Mouse (Mus musculus) hindbrain, embryonic 11.5 days (tissue): ENCODE data around the gene Ccdc43. TPM values are rescaled to one million over a fixed set of nuclear protein-coding genes. Genes with fewer than 3 reads are reported as not detected.
"Not testable (repeated sequence)": the region's sequence is repeated elsewhere in the genome, so short reads cannot be mapped to it uniquely, and the experiment has no call there.

Experiments used
- ATAC-seq: fragments of 200-750 bp; cut with Nextera tagmentation; 2 replicates; pipeline ENCODE4 v1.8.0; 2017; ENCODE audit warnings: mild to moderate bottlenecking, moderate TSS enrichment, moderate library complexity; ENCODE audit not compliant: low FRiP score
- DNase-seq: peaks from one replicate; pipeline ENCODE4 v3.0.0-alpha.2; 2015; ENCODE audit warnings: low spot score
- H3K27ac ChIP-seq: fragments of 300-500 bp; sonication (generic); 2 replicates; pipeline ENCODE4 v1.5.1; 2014; ENCODE audit warnings: mild to moderate bottlenecking, low read depth, low read length
- H3K27me3 ChIP-seq: fragments of 300-500 bp; sonication (generic); 2 replicates; pipeline ENCODE4 v1.6.1; 2014; ENCODE audit warnings: mild to moderate bottlenecking, low read length, moderate library complexity, mixed read lengths; ENCODE audit not compliant: control insufficient read depth, insufficient read depth
- H3K36me3 ChIP-seq: fragments of 300-500 bp; sonication (generic); 2 replicates; pipeline ENCODE4 v1.6.1; 2014; ENCODE audit warnings: mild to moderate bottlenecking, low read length, moderate library complexity, mixed read lengths; ENCODE audit not compliant: control insufficient read depth, insufficient read depth
- H3K4me1 ChIP-seq: fragments of 300-500 bp; sonication (generic); replicated peaks from 2 replicates; pipeline ENCODE4 v1.6.1; 2014; ENCODE audit warnings: low read length, mixed read lengths; ENCODE audit not compliant: control insufficient read depth, insufficient read depth
- H3K4me2 ChIP-seq: fragments of 300-500 bp; sonication (generic); replicated peaks from 2 replicates; pipeline ENCODE4 v1.6.1; 2014; ENCODE audit warnings: mild to moderate bottlenecking, low read depth, low read length
- H3K4me3 ChIP-seq: fragments of 300-500 bp; sonication (generic); 2 replicates; pipeline ENCODE4 v1.5.1; 2014; ENCODE audit warnings: low read depth, low read length
- H3K9ac ChIP-seq: fragments of 300-500 bp; sonication (generic); 2 replicates; pipeline ENCODE4 v1.6.1; 2014; ENCODE audit warnings: low read depth, low read length
- H3K9me3 ChIP-seq: fragments of 300-500 bp; sonication (generic); 2 replicates; pipeline ENCODE4 v1.6.1; 2016; ENCODE audit warnings: low read length; ENCODE audit not compliant: control insufficient read depth
- WGBS: fragments of 180-500 bp; shearing (Covaris S2); extraction: QIAGEN DNeasy Blood & Tissue Kit; methylation state at CpG from one replicate; pipeline ENCODE4 v1.1.7; 2014; 5-methylcytosine and 5-hydroxymethylcytosine counted together
- polyA plus RNA-seq: library from polyadenylated mRNA; unstranded; fragments of >200 nt; fragmentation: Nextera tagmentation; extraction: Ambion mirVana; gene quantifications from 2 replicates; pipeline ENCODE4 v1.2.1, GENCODE M21; 2014

Ccdc43 gene
- polyA plus RNA-seq, 1 experiment from 2014 or later = 51.3 TPM

GRCm38 (mm10) chr11:102702206-102702605 lies 4.6 kb upstream of the Ccdc43 start:
- not testable (repeated sequence) for H3K4me1 ChIP-seq, ATAC-seq, H3K9me3 ChIP-seq, H3K36me3 ChIP-seq, H3K4me3 ChIP-seq, H3K27ac ChIP-seq, H3K27me3 ChIP-seq, DNase-seq, H3K4me2 ChIP-seq, H3K9ac ChIP-seq
- 91% methylated on average over 6 of the region's 6 CpGs for WGBS

GRCm38 (mm10) chr11:102698018-102698476 lies 465 bp upstream of the Ccdc43 start:
- Histone ChIP-seq H3K4me3 (peak overlapping the region; percentile 71), H3K27ac (no peak overlapping the region), H3K9me3 (no peaks in the 10 kb centered on the region), H3K27me3 (no peaks in the 10 kb centered on the region), H3K9ac (peak overlapping the region; percentile 89), H3K4me1 (0 out of 2 replicates have a peak, but pooled peaks cover 2% of the 10 kb centered on the region), H3K4me2 (peak overlapping the region; percentile 57), H3K36me3 (0 out of 2 replicates have a peak, but pooled peaks cover 3% of the 10 kb centered on the region)
- WGBS = 23% methylated on average over 9 of the region's 9 CpGs
- ATAC-seq (no peak; the same call in 1 of the 2 replicates), DNase-seq (no peak)

GRCm38 (mm10) chr11:102695289-102695688 lies 2.3 kb downstream of the Ccdc43 start:
- H3K4me1 ChIP-seq = 0 out of 2 replicates have a peak, but pooled peaks cover 2% of the 10 kb centered on the region
- no peak for DNase-seq
- H3K27ac ChIP-seq = no peak overlapping the region
- no peaks in the 10 kb centered on the region for H3K9me3 ChIP-seq
- H3K36me3 ChIP-seq = 0 out of 2 replicates have a peak, but pooled peaks cover 3% of the 10 kb centered on the region
- no peak overlapping the region for H3K4me2 ChIP-seq
- H3K9ac ChIP-seq = no peak overlapping the region
- ATAC-seq = no peak
- H3K27me3 ChIP-seq = no peaks in the 10 kb centered on the region
- WGBS = 95% methylated on average over 7 of the region's 7 CpGs
- H3K4me3 ChIP-seq = no peak overlapping the region

GRCm38 (mm10) chr11:102690162-102690561 lies 7.4 kb downstream of the Ccdc43 start:
- ATAC-seq (no peak), DNase-seq (peak; percentile 90)
- Histone ChIP-seq H3K9me3 (no peaks in the 10 kb centered on the region), H3K4me3 (no peak overlapping the region), H3K27ac (no peak overlapping the region), H3K9ac (no peak overlapping the region), H3K36me3 (0 out of 2 replicates have a peak, but pooled peaks cover 3% of the 10 kb centered on the region), H3K27me3 (no peaks in the 10 kb centered on the region), H3K4me2 (no peak overlapping the region), H3K4me1 (no peaks in the 10 kb centered on the region)
- WGBS = 66% methylated on average over 6 of the region's 6 CpGs

- 43% methylated on average over 78 of the region's 84 CpGs for WGBS
- Histone ChIP-seq H3K27ac (no peak overlapping the region), H3K36me3 (no peaks in the 10 kb centered on the region), H3K4me3 (peak overlapping the region; percentile 2; the same call in 1 of the 2 replicates), H3K9ac (no peak overlapping the region), H3K4me2 (no peak overlapping the region), H3K9me3 (no peaks in the 10 kb centered on the region), H3K27me3 (peaks cover 12% of the 10 kb centered on the region), H3K4me1 (no peaks in the 10 kb centered on the region)
- no peak for ATAC-seq
- peak; percentile 25 for DNase-seq
These were observed 31.7 kb downstream of the Ccdc43 start for GRCm38 (mm10) chr11:102665637-102666435.

- no peak overlapping the region for H3K4me3 ChIP-seq
- 64% methylated on average over 25 of the region's 33 CpGs for WGBS
These were observed 32.4 kb downstream of the Ccdc43 start for GRCm38 (mm10) chr11:102665151-102665550.

GRCm38 (mm10) chr11:102663416-102663815 lies 34.2 kb downstream of the Ccdc43 start, which contains the start of gene Meioc:
Gene Meioc (plus strand): TSS chr11:102663716.
- Histone ChIP-seq H3K4me1 (no peaks in the 10 kb centered on the region), H3K9me3 (no peaks in the 10 kb centered on the region), H3K27ac (no peak within 1 kb of the TSS), H3K4me3 (no peak within 1 kb of the TSS), H3K36me3 (no peaks in the 10 kb centered on the region), H3K4me2 (no peak within 1 kb of the TSS), H3K27me3 (peaks cover 12% of the 10 kb centered on the region), H3K9ac (no peak within 1 kb of the TSS)
- ATAC-seq (no peak), DNase-seq (no peak)
- 82% methylated on average over 3 of the region's 3 CpGs for WGBS

More at GRCm38 (mm10) chr11:102665151-102665550, 32.4 kb downstream of the Ccdc43 start:
- Histone ChIP-seq H3K27me3 (peaks cover 12% of the 10 kb centered on the region), H3K9ac (no peak overlapping the region), H3K9me3 (no peaks in the 10 kb centered on the region), H3K27ac (no peak overlapping the region), H3K36me3 (no peaks in the 10 kb centered on the region), H3K4me1 (no peaks in the 10 kb centered on the region), H3K4me2 (no peak overlapping the region)
- ATAC-seq = no peak
- no peak for DNase-seq

GRCm38 (mm10) chr11:102656931-102657330 lies 40.7 kb downstream of the Ccdc43 start:
- 78% methylated on average over 6 of the region's 6 CpGs for WGBS
- no peaks in the 10 kb centered on the region for H3K4me1 ChIP-seq

More at GRCm38 (mm10) chr11:102656931-102657330, 40.7 kb downstream of the Ccdc43 start:
- no peak overlapping the region for H3K4me2 ChIP-seq
- no peak for ATAC-seq
- no peak overlapping the region for H3K4me3 ChIP-seq
- no peak overlapping the region for H3K27ac ChIP-seq
- DNase-seq = no peak
- H3K36me3 ChIP-seq = no peaks in the 10 kb centered on the region
- H3K27me3 ChIP-seq = no peaks in the 10 kb centered on the region
- H3K9me3 ChIP-seq = no peaks in the 10 kb centered on the region
- H3K9ac ChIP-seq = no peak overlapping the region
